Mouse (Mus musculus) embryonic facial prominence, embryonic 11.5 days (tissue): Measurements from ENCODE around the gene Cd3g. TPM values are rescaled to one million over a fixed set of nuclear protein-coding genes. Genes with fewer than 3 reads are reported as not detected.

Experiments
- ATAC-seq: fragments of 200-750 bp; cut with Nextera tagmentation; replicated peaks from 2 replicates; pipeline ENCODE4 v1.8.0; 2017; ENCODE audit warnings: low read depth; ENCODE audit not compliant: insufficient number of reproducible peaks, low FRiP score, low TSS enrichment
- DNase-seq: peaks from one replicate; pipeline ENCODE4 v3.0.0-alpha.2; 2015; ENCODE audit warnings: low spot score
- H3K27ac ChIP-seq: fragments of 300-500 bp; sonication (generic); replicated peaks from 2 replicates; pipeline ENCODE4 v1.5.1; 2014; ENCODE audit warnings: mild to moderate bottlenecking, low read depth, low read length, control low read depth
- H3K27me3 ChIP-seq: fragments of 300-500 bp; sonication (generic); 2 replicates; pipeline ENCODE4 v1.6.1; 2014; ENCODE audit warnings: mild to moderate bottlenecking, low read length, moderate library complexity, mixed read lengths; ENCODE audit not compliant: control insufficient read depth, insufficient read depth
- H3K36me3 ChIP-seq: fragments of 300-500 bp; sonication (generic); replicated peaks from 2 replicates; pipeline ENCODE4 v1.6.1; 2014; ENCODE audit warnings: low read depth, mild to moderate bottlenecking, low read length, moderate library complexity, mixed read lengths; ENCODE audit not compliant: control insufficient read depth, insufficient read depth
- H3K4me1 ChIP-seq: fragments of 300-500 bp; sonication (generic); 2 replicates; pipeline ENCODE4 v1.6.1; 2014; ENCODE audit warnings: low read length, mixed read lengths; ENCODE audit not compliant: control insufficient read depth, insufficient read depth
- H3K4me2 ChIP-seq: fragments of 300-500 bp; sonication (generic); 2 replicates; pipeline ENCODE4 v1.6.1; 2014; ENCODE audit warnings: low read depth, mild to moderate bottlenecking, control low read depth, low read length, moderate library complexity
- H3K4me3 ChIP-seq: fragments of 300-500 bp; sonication (generic); 2 replicates; pipeline ENCODE4 v1.5.1; 2014; ENCODE audit warnings: low read depth, low read length, control low read depth
- H3K9ac ChIP-seq: fragments of 300-500 bp; sonication (generic); replicated peaks from 2 replicates; pipeline ENCODE4 v1.6.1; 2014; ENCODE audit warnings: mild to moderate bottlenecking, control low read depth, low read length
- H3K9me3 ChIP-seq: fragments of 300-500 bp; sonication (generic); replicated peaks from 2 replicates; pipeline ENCODE4 v1.6.1; 2016; ENCODE audit warnings: mild to moderate bottlenecking, low read length, inconsistent platforms, mixed read lengths; ENCODE audit not compliant: control insufficient read depth
- WGBS: fragments of 180-500 bp; shearing (Covaris S2); extraction: QIAGEN DNeasy Blood & Tissue Kit; methylation state at CpG from one replicate; pipeline ENCODE4 v1.1.7; 2014; 5-methylcytosine and 5-hydroxymethylcytosine counted together
- polyA plus RNA-seq: library from polyadenylated mRNA; unstranded; fragments of >200 nt; fragmentation: Nextera tagmentation; extraction: Ambion mirVana; gene quantifications from 2 replicates; pipeline ENCODE4 v1.2.1, GENCODE M21; 2014

Cd3g gene
- polyA plus RNA-seq, 1 experiment from 2014 or later, result not detected

GRCm38 (mm10) chr9:45011291-45011690 is 31.1 kb upstream of the Cd3g start:
- H3K4me3 ChIP-seq, result no peak overlapping the region
- DNase-seq (no peak), ATAC-seq (no peak)
- H3K27ac ChIP-seq, result no peak overlapping the region
- 52% methylated on average over 6 of the region's 6 CpGs for WGBS
- no peak overlapping the region for H3K9ac ChIP-seq
- no peak overlapping the region for H3K4me2 ChIP-seq
- H3K9me3 ChIP-seq, result no peaks in the 10 kb centered on the region
- H3K4me1 ChIP-seq, result no peaks in the 10 kb centered on the region
- H3K27me3 ChIP-seq, result no peaks in the 10 kb centered on the region
- no peaks in the 10 kb centered on the region for H3K36me3 ChIP-seq

- ATAC-seq, result no peak
- Histone ChIP-seq H3K4me1 (no peaks in the 10 kb centered on the region), H3K9me3 (no peaks in the 10 kb centered on the region), H3K27me3 (no peaks in the 10 kb centered on the region), H3K36me3 (no peaks in the 10 kb centered on the region), H3K4me3 (no peak overlapping the region), H3K27ac (no peak overlapping the region), H3K4me2 (no peak overlapping the region), H3K9ac (no peak overlapping the region)
- WGBS, result 78% methylated on average over 4 of the region's 4 CpGs
- peak; percentile 2 for DNase-seq
Observed at GRCm38 (mm10) chr9:45010461-45010860, 30.2 kb upstream of the Cd3g start.

DNA sequence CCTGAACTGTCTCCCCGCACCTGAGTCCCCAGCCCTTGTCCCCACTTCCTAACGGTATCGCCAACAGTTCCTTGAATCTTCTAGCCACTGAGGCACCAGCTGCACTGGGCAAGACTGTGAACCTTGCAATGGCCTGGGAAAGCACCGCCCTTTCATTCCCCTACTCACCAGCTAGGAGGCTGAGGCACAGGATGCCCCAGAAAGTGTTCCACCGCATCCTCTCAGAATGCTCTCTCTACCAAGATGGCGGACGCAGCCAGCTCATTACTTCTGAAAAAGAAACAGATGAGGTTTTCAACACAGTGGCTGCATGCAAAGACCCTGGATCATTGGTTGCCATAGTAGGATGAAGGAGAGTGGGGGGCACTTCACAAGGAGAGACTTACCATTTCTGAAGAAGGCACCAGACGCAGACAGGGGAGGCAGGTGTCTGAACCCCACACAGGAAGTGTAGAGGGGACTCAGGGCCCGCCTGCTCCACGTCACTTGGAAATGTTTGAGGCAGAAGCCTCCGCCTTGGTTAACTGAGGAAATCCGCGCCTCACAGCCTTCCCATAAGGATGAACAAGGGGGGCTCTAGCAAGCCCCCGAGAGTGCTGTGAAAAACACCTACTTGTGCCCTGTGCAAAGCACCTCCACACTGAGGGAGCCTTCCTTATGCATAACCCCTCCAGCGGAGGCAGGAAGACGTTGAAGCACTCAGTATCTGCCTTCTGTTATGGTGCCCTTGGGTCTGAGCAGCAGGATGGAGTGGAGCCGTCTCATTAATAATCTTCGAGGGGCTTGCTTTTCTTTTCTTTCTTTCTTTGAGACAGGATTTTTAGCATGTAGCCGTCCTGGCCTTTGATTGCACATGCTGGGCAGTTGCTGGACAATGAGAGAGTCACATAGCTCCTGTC is 29.2 kb upstream of the Cd3g start, which contains the start of gene Cd3e:
Gene Cd3e (minus strand): TSS at position 448 of the 899 bp plus-strand sequence.
- Histone ChIP-seq H3K27me3 (no peaks in the 10 kb centered on the region), H3K4me3 (no peak within 1 kb of the TSS), H3K9me3 (no peaks in the 10 kb centered on the region), H3K27ac (no peak within 1 kb of the TSS), H3K4me1 (no peaks in the 10 kb centered on the region), H3K36me3 (no peaks in the 10 kb centered on the region), H3K4me2 (no peak within 1 kb of the TSS), H3K9ac (no peak within 1 kb of the TSS)
- WGBS, result 88% methylated on average over 19 of the region's 19 CpGs
- no peak for DNase-seq
- no peak for ATAC-seq

- Histone ChIP-seq H3K4me1 (no peaks in the 10 kb centered on the region), H3K27me3 (no peaks in the 10 kb centered on the region), H3K9me3 (no peaks in the 10 kb centered on the region), H3K36me3 (no peaks in the 10 kb centered on the region), H3K27ac (no peak overlapping the region), H3K4me2 (no peak overlapping the region), H3K9ac (no peak overlapping the region), H3K4me3 (no peak overlapping the region)
- 66% methylated on average over 4 of the region's 4 CpGs for WGBS
- no peak for DNase-seq
- ATAC-seq, result no peak
Observed at GRCm38 (mm10) chr9:45008342-45008741, 28.1 kb upstream of the Cd3g start.

DNA sequence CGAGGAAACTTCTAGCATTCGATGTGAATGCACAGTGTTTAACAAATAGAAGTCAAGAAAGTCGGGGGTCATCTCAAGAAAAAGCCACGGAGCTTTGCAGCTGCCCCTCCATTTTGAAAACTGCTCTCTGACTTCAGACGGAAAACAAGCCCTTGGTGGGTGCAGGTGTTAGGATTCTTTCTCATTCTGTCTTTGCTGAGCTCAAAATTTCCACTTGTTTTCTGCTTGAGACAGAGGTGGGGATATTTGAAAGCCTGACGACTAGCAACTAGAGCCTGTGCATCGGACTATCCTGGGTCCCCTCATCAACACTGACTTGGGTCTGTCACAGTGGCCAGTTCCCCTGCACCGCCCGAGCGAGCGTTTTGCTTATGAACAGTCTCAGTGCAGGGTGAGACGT is 27.2 kb upstream of the Cd3g start:
- no peak overlapping the region for H3K9ac ChIP-seq
- H3K4me2 ChIP-seq, result no peak overlapping the region
- no peaks in the 10 kb centered on the region for H3K9me3 ChIP-seq
- no peak overlapping the region for H3K27ac ChIP-seq
- no peaks in the 10 kb centered on the region for H3K27me3 ChIP-seq
- H3K4me3 ChIP-seq, result no peak overlapping the region
- no peak for ATAC-seq
- H3K36me3 ChIP-seq, result no peaks in the 10 kb centered on the region
- 81% methylated on average over 12 of the region's 12 CpGs for WGBS
- H3K4me1 ChIP-seq, result no peaks in the 10 kb centered on the region
- no peak for DNase-seq

DNA sequence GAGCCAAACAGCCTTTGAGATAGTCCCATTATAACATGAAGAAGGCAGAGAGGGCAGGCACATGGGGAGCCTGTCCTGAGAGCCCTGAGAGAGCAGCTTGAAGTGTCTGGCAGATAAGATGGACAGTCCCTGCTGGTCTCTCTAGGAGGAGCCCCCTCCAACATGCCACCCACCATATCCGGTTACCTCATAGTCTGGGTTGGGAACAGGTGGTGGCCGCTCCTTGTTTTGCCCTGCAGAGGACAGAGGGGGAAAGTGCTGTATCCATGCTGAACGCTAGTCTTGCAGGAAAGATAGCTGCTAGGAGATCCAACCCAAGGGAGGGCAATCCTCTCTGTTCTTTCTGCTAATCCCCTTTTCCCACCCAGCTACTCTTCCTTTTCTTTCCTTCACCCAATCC is 20.0 kb upstream of the Cd3g start:
- 75% methylated on average over 3 of the region's 3 CpGs for WGBS
- no peak overlapping the region for H3K4me3 ChIP-seq
- ATAC-seq, result no peak
- H3K4me1 ChIP-seq, result no peaks in the 10 kb centered on the region
- no peaks in the 10 kb centered on the region for H3K36me3 ChIP-seq
- no peak for DNase-seq
- H3K9me3 ChIP-seq, result no peaks in the 10 kb centered on the region
- no peak overlapping the region for H3K4me2 ChIP-seq
- no peak overlapping the region for H3K9ac ChIP-seq
- no peaks in the 10 kb centered on the region for H3K27me3 ChIP-seq
- H3K27ac ChIP-seq, result no peak overlapping the region

GRCm38 (mm10) chr9:44999776-45000175 is 19.5 kb upstream of the Cd3g start:
- Histone ChIP-seq H3K4me1 (no peaks in the 10 kb centered on the region), H3K36me3 (no peaks in the 10 kb centered on the region), H3K27ac (no peak overlapping the region), H3K27me3 (no peaks in the 10 kb centered on the region), H3K9ac (no peak overlapping the region), H3K4me2 (no peak overlapping the region), H3K4me3 (no peak overlapping the region), H3K9me3 (no peaks in the 10 kb centered on the region)
- 69% methylated on average over 5 of the region's 5 CpGs for WGBS
- DNase-seq (no peak), ATAC-seq (no peak)

DNA sequence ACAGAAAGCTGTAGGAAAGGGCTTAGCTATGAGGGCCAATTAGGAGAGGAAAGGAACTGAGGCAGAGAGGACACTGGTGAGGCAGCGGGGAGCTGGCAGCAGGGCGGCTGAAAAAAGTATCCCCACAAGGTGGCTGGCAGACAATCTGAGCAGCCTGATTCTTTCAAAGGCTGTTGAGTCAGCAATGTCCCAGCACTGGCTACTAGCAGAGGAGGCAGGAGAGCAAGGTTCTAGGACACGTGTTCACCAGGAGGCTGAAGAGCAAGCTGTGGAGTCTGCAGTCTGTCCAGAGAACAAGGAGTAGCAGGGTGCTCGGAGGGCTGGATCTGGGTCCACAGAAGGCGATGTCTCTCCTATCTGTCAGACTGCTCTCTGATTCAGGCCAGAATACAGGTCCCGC is 18.9 kb upstream of the Cd3g start:
- no peak for DNase-seq
- no peaks in the 10 kb centered on the region for H3K4me1 ChIP-seq
- H3K9me3 ChIP-seq, result no peaks in the 10 kb centered on the region
- ATAC-seq, result no peak
- H3K36me3 ChIP-seq, result no peaks in the 10 kb centered on the region
- no peak overlapping the region for H3K4me2 ChIP-seq
- no peak overlapping the region for H3K4me3 ChIP-seq
- no peak overlapping the region for H3K9ac ChIP-seq
- 55% methylated on average over 6 of the region's 6 CpGs for WGBS
- no peaks in the 10 kb centered on the region for H3K27me3 ChIP-seq
- no peak overlapping the region for H3K27ac ChIP-seq
